Mouse (Mus musculus) yolk sac, embryonic 10.5 days (tissue): ENCODE results near the gene Sucnr1.

Experiments used
- DNase-seq: peaks from one replicate; pipeline ENCODE4 v3.0.0-alpha.2; 2017; ENCODE audit warnings: low spot score

The Sucnr1 gene

GRCm38 (mm10) chr3:60111889-60112646 is 30.4 kb downstream of the Sucnr1 start:
- DNase-seq: no peak

GRCm38 (mm10) chr3:60114571-60114970 is 32.9 kb downstream of the Sucnr1 start:
- DNase-seq: no peak

GRCm38 (mm10) chr3:60121449-60121848 is 39.8 kb downstream of the Sucnr1 start:
- DNase-seq: no peak

GRCm38 (mm10) chr3:60123859-60124794 is 42.5 kb downstream of the Sucnr1 start:
- no peak for DNase-seq

- no peak for DNase-seq
These were observed 44.9 kb downstream of the Sucnr1 start for GRCm38 (mm10) chr3:60126564-60126963.

GRCm38 (mm10) chr3:60128282-60128681 is 46.6 kb downstream of the Sucnr1 start:
- DNase-seq: no peak

GRCm38 (mm10) chr3:60135801-60136200 is 54.1 kb downstream of the Sucnr1 start:
- no peak for DNase-seq
